ENCODE assay signal across 12 mouse cellular contexts in genomic region chr4:13264982-13265732, GRCm38 (mm10).
DNase-seq lines count a peak whose midpoint lies in the region; ATAC-seq and TF ChIP-seq lines count a peak whose summit lies in the region.
"Had no signal": no experiment of that assay in that cellular context is flagged by ENCODE, and none has a peak within 500 bp of the region (broad histone marks: within the 10 kb centered on the region; RNA-seq: fewer than 3 reads in every experiment).

No protein-coding gene starts in this region.

- H3K9ac ChIP-seq in liver, postnatal 0 days (replicated peaks), result no peak overlapping the region
- H3K9ac ChIP-seq in heart, embryonic 14.5 days (ENCODE audit: low read length), result no peak overlapping the region
- no peak overlapping the region for H3K9ac ChIP-seq in liver, embryonic 13.5 days

- no peak overlapping the region for H3K4me2 ChIP-seq in liver, postnatal 0 days (ENCODE audit: low read depth, low read length)
- H3K4me2 ChIP-seq in heart, embryonic 14.5 days (ENCODE audit: low read length), result peak overlapping the region; percentile 35
- no peak overlapping the region for H3K4me2 ChIP-seq in liver, embryonic 13.5 days

- WGBS in liver, postnatal 0 days (ENCODE audit: insufficient replicate concordance), result 42% methylated on average over 5 of the region's 5 CpGs
- WGBS in heart, embryonic 14.5 days, result 4% methylated on average over 5 of the region's 5 CpGs
- 24% methylated on average over 5 of the region's 5 CpGs for WGBS in liver, embryonic 13.5 days (ENCODE audit: insufficient replicate concordance)

- TF ChIP-seq CTCF in liver, postnatal 0 days (IDR thresholded peaks at IDR 0.05; ENCODE audit: low read depth), result no peak

- DNase-seq in liver, result peak; percentile 7
- DNase-seq in liver, postnatal 0 days, result no peak
- peak; percentile 59 for DNase-seq in embryo, embryonic 11 days
- DNase-seq in liver, embryonic 13.5 days, result no peak
- no peak for DNase-seq in urinary bladder, postnatal 10 days (ENCODE audit: low spot score)
- DNase-seq in layer of hippocampus, postnatal 36 days, result no peak
- DNase-seq in MN1 (ENCODE audit: low spot score), result no peak
- DNase-seq: cerebellum, adult 11 months; kidney, adult 8-10 months had no signal

- no peaks in the 10 kb centered on the region for H3K27me3 ChIP-seq in liver, postnatal 0 days (ENCODE audit: insufficient read depth, low read length)
- no peaks in the 10 kb centered on the region for H3K27me3 ChIP-seq in heart, embryonic 14.5 days (ENCODE audit: control insufficient read depth, insufficient read depth, low read length)
- H3K27me3 ChIP-seq in liver, embryonic 13.5 days, result no peaks in the 10 kb centered on the region
- H3K27me3 ChIP-seq: CH12.LX had no signal

- no peak overlapping the region for H3K4me3 ChIP-seq in liver, postnatal 0 days (ENCODE audit: low read depth, low read length)
- H3K4me3 ChIP-seq in heart, embryonic 14.5 days (ENCODE audit: control insufficient read depth in 1 of 2, insufficient read depth in 1 of 2, low read depth in 1 of 2, low read length in 2 of 2), result no peak overlapping the region
- H3K4me3 ChIP-seq in liver, embryonic 13.5 days (replicated peaks), result no peak overlapping the region
- H3K4me3 ChIP-seq: left cerebral cortex, adult 2 months had no signal

- no peak for TF ChIP-seq EP300 in liver, postnatal 0 days (IDR thresholded peaks at IDR 0.05; ENCODE audit: low read depth)

- no peak for ATAC-seq in liver, postnatal 0 days
- peak; percentile 98 for ATAC-seq in heart, embryonic 14.5 days (ENCODE audit: insufficient number of reproducible peaks, insufficient read depth, low FRiP score, low read depth)
- ATAC-seq in liver, embryonic 13.5 days (ENCODE audit: low read depth), result 0 out of 2 replicates have a peak, but pooled peaks have one; percentile 12

- no peaks in the 10 kb centered on the region for H3K4me1 ChIP-seq in liver, postnatal 0 days (ENCODE audit: insufficient read depth)
- peaks cover 14 to 42% of the 10 kb centered on the region in 2 experiments for H3K4me1 ChIP-seq in heart, embryonic 14.5 days (ENCODE audit: control insufficient read depth in 2 of 2, insufficient read depth in 2 of 2, low read length in 2 of 2)
- H3K4me1 ChIP-seq in liver, embryonic 13.5 days (replicated peaks), result no peaks in the 10 kb centered on the region

- no peaks in the 10 kb centered on the region for H3K36me3 ChIP-seq in liver, postnatal 0 days (replicated peaks; ENCODE audit: insufficient read depth, low read length)
- H3K36me3 ChIP-seq in heart, embryonic 14.5 days (ENCODE audit: control insufficient read depth, insufficient read depth, low read length), result no peaks in the 10 kb centered on the region
- no peaks in the 10 kb centered on the region for H3K36me3 ChIP-seq in liver, embryonic 13.5 days

- H3K27ac ChIP-seq in liver, postnatal 0 days (ENCODE audit: low read depth), result no peak overlapping the region
- H3K27ac ChIP-seq in heart, embryonic 14.5 days (replicated peaks in 1 of 2; ENCODE audit: control insufficient read depth in 1 of 2, insufficient read depth in 1 of 2, low read depth in 2 of 2, low read length in 2 of 2), result peak overlapping the region; percentile 69 to 96
- H3K27ac ChIP-seq in liver, embryonic 13.5 days, result no peak overlapping the region
- H3K27ac ChIP-seq: left cerebral cortex, adult 2 months had no signal

- no peaks in the 10 kb centered on the region for H3K9me3 ChIP-seq in liver, postnatal 0 days (ENCODE audit: low read length)
- H3K9me3 ChIP-seq in heart, embryonic 14.5 days (ENCODE audit: control insufficient read depth, low read length), result no peaks in the 10 kb centered on the region
- no peaks in the 10 kb centered on the region for H3K9me3 ChIP-seq in liver, embryonic 13.5 days (replicated peaks)

Comparison
In these comparisons a context has a peak if more than half of its experiments do, and no peak if none do; other contexts are left out.
1. DNase-seq: peak in liver (single experiment) and embryo, embryonic 11 days (single experiment); none in liver, postnatal 0 days (single experiment), liver, embryonic 13.5 days (single experiment), urinary bladder, postnatal 10 days (single experiment), layer of hippocampus, postnatal 36 days (0 of 2) and MN1 (single experiment).
2. H3K27ac ChIP-seq: peak in heart, embryonic 14.5 days (2 of 2); none in liver, postnatal 0 days (single experiment) and liver, embryonic 13.5 days (single experiment).